Mouse (Mus musculus) testis, adult 2 months (tissue): ENCODE measurements around the gene Arhgap44. TPM values are rescaled to one million over a fixed set of nuclear protein-coding genes. Genes with fewer than 3 reads are reported as not detected.

Source experiments
- H3K27ac ChIP-seq: fragments of 200-500 bp; 2 replicates; pipeline ENCODE4 v1.5.1; 2012; ENCODE audit warnings: low read depth, low read length; ENCODE audit not compliant: control insufficient read depth, insufficient read depth
- H3K27me3 ChIP-seq: fragments of 200-500 bp; 2 replicates; pipeline ENCODE4 v1.6.1; 2012; ENCODE audit warnings: mild to moderate bottlenecking, low read length, moderate library complexity; ENCODE audit not compliant: control insufficient read depth, insufficient read depth
- H3K36me3 ChIP-seq: fragments of 200-500 bp; 2 replicates; pipeline ENCODE4 v1.6.1; 2012; ENCODE audit warnings: mild to moderate bottlenecking, low read length; ENCODE audit not compliant: control insufficient read depth, insufficient read depth
- H3K4me1 ChIP-seq: fragments of 200-500 bp; 2 replicates; pipeline ENCODE4 v1.6.1; 2012; ENCODE audit warnings: low read length; ENCODE audit not compliant: control insufficient read depth, insufficient read depth
- H3K4me3 ChIP-seq: fragments of 200-500 bp; 2 replicates; pipeline ENCODE4 v1.5.1; 2012; ENCODE audit warnings: low read depth, mild to moderate bottlenecking, low read length, moderate library complexity, mixed read lengths; ENCODE audit not compliant: control insufficient read depth
- CTCF ChIP-seq: fragments of 200-500 bp; IDR thresholded peaks from 2 replicates; pipeline ENCODE4 v1.5.1; 2012; ENCODE audit warnings: low read depth, mild to moderate bottlenecking, inconsistent platforms, low read length, moderate library complexity; ENCODE audit not compliant: control insufficient read depth, insufficient read depth, insufficient replicate concordance
- POLR2A ChIP-seq: fragments of 200-500 bp; IDR thresholded peaks from 2 replicates; pipeline ENCODE4 v1.6.1; 2012; ENCODE audit warnings: low read depth, mild to moderate bottlenecking, inconsistent platforms, low read length, moderate library complexity; ENCODE audit not compliant: control insufficient read depth
- polyA plus RNA-seq: library from polyadenylated mRNA; depleted of rRNA; stranded (reverse); fragments of >200 nt; gene quantifications from 2 replicates; pipeline ENCODE4 v1.2.3, GENCODE M21; 2012

The Arhgap44 gene
- polyA plus RNA-seq, 1 experiment = 8.6 TPM

GRCm38 (mm10) chr11:65097526-65098070 lies 65.2 kb downstream of the Arhgap44 start:
- H3K36me3 ChIP-seq = no peaks in the 10 kb centered on the region
- TF ChIP-seq CTCF (no peak), POLR2A (no peak)
- no peak overlapping the region for H3K27ac ChIP-seq
- no peak overlapping the region for H3K4me3 ChIP-seq
- H3K27me3 ChIP-seq = no peaks in the 10 kb centered on the region
- no peaks in the 10 kb centered on the region; the same call in 1 of the 2 replicates for H3K4me1 ChIP-seq

GRCm38 (mm10) chr11:65096866-65097265 lies 65.9 kb downstream of the Arhgap44 start:
- Histone ChIP-seq H3K4me3 (no peak overlapping the region), H3K27ac (no peak overlapping the region), H3K4me1 (no peaks in the 10 kb centered on the region; the same call in 1 of the 2 replicates), H3K27me3 (no peaks in the 10 kb centered on the region), H3K36me3 (no peaks in the 10 kb centered on the region)
- TF ChIP-seq POLR2A = no peak
- no peak for TF ChIP-seq CTCF

GRCm38 (mm10) chr11:65092851-65093250 lies 69.9 kb downstream of the Arhgap44 start:
- no peak for TF ChIP-seq CTCF
- TF ChIP-seq POLR2A = no peak
- Histone ChIP-seq H3K4me3 (no peak overlapping the region), H3K27me3 (no peaks in the 10 kb centered on the region), H3K36me3 (no peaks in the 10 kb centered on the region), H3K4me1 (no peaks in the 10 kb centered on the region), H3K27ac (no peak overlapping the region)

- no peak overlapping the region for H3K27ac ChIP-seq
- no peaks in the 10 kb centered on the region for H3K4me1 ChIP-seq
- H3K4me3 ChIP-seq = no peak overlapping the region
- H3K27me3 ChIP-seq = no peaks in the 10 kb centered on the region
- TF ChIP-seq POLR2A = no peak
- no peak for TF ChIP-seq CTCF
- no peaks in the 10 kb centered on the region for H3K36me3 ChIP-seq
Measured at GRCm38 (mm10) chr11:65090386-65090785, 72.4 kb downstream of the Arhgap44 start.

- no peak overlapping the region for H3K27ac ChIP-seq
- H3K4me3 ChIP-seq = no peak overlapping the region
- no peaks in the 10 kb centered on the region for H3K36me3 ChIP-seq
- H3K4me1 ChIP-seq = no peaks in the 10 kb centered on the region
- H3K27me3 ChIP-seq = no peaks in the 10 kb centered on the region
- TF ChIP-seq POLR2A = no peak
- TF ChIP-seq CTCF = no peak
Measured at GRCm38 (mm10) chr11:65089982-65090381, 72.8 kb downstream of the Arhgap44 start.

GRCm38 (mm10) chr11:65089282-65089681 lies 73.5 kb downstream of the Arhgap44 start:
- TF ChIP-seq CTCF = no peak
- no peak for TF ChIP-seq POLR2A
- Histone ChIP-seq H3K4me3 (no peak overlapping the region), H3K27ac (no peak overlapping the region), H3K4me1 (no peaks in the 10 kb centered on the region), H3K27me3 (no peaks in the 10 kb centered on the region), H3K36me3 (no peaks in the 10 kb centered on the region)

GRCm38 (mm10) chr11:65088451-65089222 lies 74.1 kb downstream of the Arhgap44 start:
- no peaks in the 10 kb centered on the region for H3K4me1 ChIP-seq
- no peak overlapping the region for H3K27ac ChIP-seq
- no peaks in the 10 kb centered on the region for H3K36me3 ChIP-seq
- H3K4me3 ChIP-seq = no peak overlapping the region
- TF ChIP-seq POLR2A = no peak
- peak; percentile 39; the same call in 1 of the 2 replicates for TF ChIP-seq CTCF
- H3K27me3 ChIP-seq = no peaks in the 10 kb centered on the region
